Mouse (Mus musculus) mouse embryonic stem cell (cell line): ENCODE measurements around the gene 1700025G04Rik.

Source experiments
- in situ Hi-C, 2 experiments: fragments of 300-500 bp; cut with MboI; formaldehyde crosslinking; loops; 1 replicate in 1 of 2; 3 replicates in 1 of 2; pipeline ENCODE4 v1.14.3; 2019 to 2020; ENCODE audit warnings: low sequenced_read_pairs in 2 of 2, low pct_unique_long_range_greater_than_20kb in 1 of 2, mixed read lengths in 1 of 2; ENCODE audit not compliant: unreplicated experiment in 1 of 2

Gene 1700025G04Rik

GRCm38 (mm10) chr1:151978751-151979150 lies 111.2 kb downstream of the 1700025G04Rik start:
- in situ Hi-C loops, result no loop called here

GRCm38 (mm10) chr1:151977596-151977995 lies 112.3 kb downstream of the 1700025G04Rik start:
- in situ Hi-C loops, result no loop called here

- in situ Hi-C loops, result no loop called here
Observed at GRCm38 (mm10) chr1:151976850-151977249, 113.1 kb downstream of the 1700025G04Rik start.

GRCm38 (mm10) chr1:151975418-151976379 lies 114.2 kb downstream of the 1700025G04Rik start:
- in situ Hi-C loops, result no loop called here

GRCm38 (mm10) chr1:151974887-151975286 lies 115.0 kb downstream of the 1700025G04Rik start:
- in situ Hi-C loops, result no loop called here

- in situ Hi-C loops, result no loop called here
Observed at GRCm38 (mm10) chr1:151974424-151974823, 115.5 kb downstream of the 1700025G04Rik start.

- in situ Hi-C loops, result no loop called here
Observed at GRCm38 (mm10) chr1:151973110-151973700, 116.7 kb downstream of the 1700025G04Rik start.

GRCm38 (mm10) chr1:151971581-151971980 lies 118.3 kb downstream of the 1700025G04Rik start:
- in situ Hi-C loops, result no loop called here

- in situ Hi-C loops, result no loop called here
Observed at GRCm38 (mm10) chr1:151968126-151968525, 121.8 kb downstream of the 1700025G04Rik start.

- in situ Hi-C loops, result no loop called here
Observed at GRCm38 (mm10) chr1:151964811-151965210, 125.1 kb downstream of the 1700025G04Rik start.

- in situ Hi-C loops, result no loop called here
Observed at GRCm38 (mm10) chr1:151963248-151963647, 126.7 kb downstream of the 1700025G04Rik start.

- in situ Hi-C loops, result no loop called here
Observed at GRCm38 (mm10) chr1:151962078-151962477, 127.8 kb downstream of the 1700025G04Rik start.

GRCm38 (mm10) chr1:151961204-151961603 lies 128.7 kb downstream of the 1700025G04Rik start:
- in situ Hi-C loops, result no loop called here

GRCm38 (mm10) chr1:151959010-151959409 lies 130.9 kb downstream of the 1700025G04Rik start:
- in situ Hi-C loops, result no loop called here

GRCm38 (mm10) chr1:151958442-151958841 lies 131.5 kb downstream of the 1700025G04Rik start:
- in situ Hi-C loops, result no loop called here

GRCm38 (mm10) chr1:151957669-151958068 lies 132.3 kb downstream of the 1700025G04Rik start:
- in situ Hi-C loops, result no loop called here

- in situ Hi-C loops, result no loop called here
Observed at GRCm38 (mm10) chr1:151955866-151956265, 134.1 kb downstream of the 1700025G04Rik start.

- in situ Hi-C loops, result no loop called here
Observed at GRCm38 (mm10) chr1:151953563-151953962, 136.4 kb downstream of the 1700025G04Rik start.

- in situ Hi-C loops, result no loop called here
Observed at GRCm38 (mm10) chr1:151948065-151948464, 141.9 kb downstream of the 1700025G04Rik start.

GRCm38 (mm10) chr1:151947571-151947970 lies 142.4 kb downstream of the 1700025G04Rik start:
- in situ Hi-C loops, result no loop called here
